Mouse (Mus musculus) yolk sac, embryonic 10.5 days (tissue): Measurements from ENCODE around the gene Trem3.

Experiments
- DNase-seq: peaks from one replicate; pipeline ENCODE4 v3.0.0-alpha.2; 2017; ENCODE audit warnings: low spot score

Gene Trem3

GRCm38 (mm10) chr17:48247221-48247928 is at the start of gene Trem3:
Gene Trem3 (plus strand): TSS chr17:48247777.
- no peak for DNase-seq

DNA sequence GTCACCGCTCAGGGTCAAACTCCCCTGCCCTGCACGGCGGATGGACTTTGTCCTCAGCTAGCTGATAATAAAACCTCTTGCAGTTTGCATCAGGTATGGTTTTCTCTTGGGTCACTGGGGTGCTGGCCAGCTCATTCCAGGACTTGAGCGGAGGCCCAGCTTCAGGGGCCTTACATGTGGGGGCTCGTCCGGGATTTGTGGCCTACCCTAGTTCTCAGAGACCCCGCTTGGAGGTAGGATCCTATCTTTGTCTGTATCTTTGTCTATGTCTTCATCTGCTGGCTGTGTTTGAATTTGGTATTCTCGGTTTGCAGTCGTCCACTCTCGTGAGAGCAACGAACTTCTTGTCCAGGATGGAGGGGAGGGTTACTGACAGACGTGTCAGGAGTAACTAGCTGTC is 44.5 kb upstream of the Trem3 start:
- DNase-seq, result no peak

- no peak for DNase-seq
Observed at GRCm38 (mm10) chr17:48212596-48212995, 35.0 kb upstream of the Trem3 start.

GRCm38 (mm10) chr17:48213511-48213910 is 34.1 kb upstream of the Trem3 start:
- DNase-seq, result no peak

DNA sequence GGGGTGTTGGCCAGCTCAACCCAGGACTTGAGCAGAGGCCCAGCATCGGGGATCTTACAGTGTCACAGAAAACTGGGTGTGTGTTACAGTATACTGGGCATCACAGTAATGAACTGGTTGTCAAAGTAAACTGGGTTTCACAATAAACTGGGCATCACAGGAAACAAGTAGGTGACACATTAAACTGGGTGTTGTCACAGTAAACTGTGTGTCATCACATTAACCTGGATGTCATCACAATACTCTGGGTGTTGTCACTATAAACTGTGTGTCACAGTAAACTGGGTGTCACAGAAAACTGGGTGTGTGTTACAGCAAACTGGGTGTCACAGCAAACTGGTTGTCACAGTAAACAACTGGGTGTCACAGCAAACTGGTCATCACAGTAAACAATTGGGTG is 32.1 kb upstream of the Trem3 start:
- DNase-seq, result no peak

DNA sequence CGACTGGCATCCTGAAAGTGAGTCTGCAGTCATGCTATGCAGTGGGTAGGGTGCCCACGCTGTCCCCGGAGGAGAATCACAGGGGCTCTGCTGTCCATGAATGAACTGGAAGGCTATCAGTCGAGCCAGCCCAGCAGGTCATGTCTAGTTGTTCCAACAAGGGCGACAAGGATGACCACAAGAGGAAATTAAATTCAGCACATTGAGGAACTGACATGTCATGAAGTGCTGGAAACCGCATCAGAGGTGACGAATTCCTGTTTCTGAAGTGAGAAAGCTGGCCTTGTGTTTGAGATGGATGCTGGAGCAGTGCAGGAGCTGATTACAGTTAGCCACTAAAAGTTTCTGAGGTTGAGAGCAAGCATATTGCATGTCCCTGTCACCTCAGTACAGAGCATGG is 16.9 kb upstream of the Trem3 start:
- no peak for DNase-seq

- DNase-seq, result no peak
Observed at GRCm38 (mm10) chr17:48232518-48232917, 15.1 kb upstream of the Trem3 start, which contains the start of gene Trem1. Gene Trem1 (plus strand): TSS chr17:48232768.

- no peak for DNase-seq
Observed at GRCm38 (mm10) chr17:48233789-48234188, 13.8 kb upstream of the Trem3 start.

GRCm38 (mm10) chr17:48234550-48234949 is 13.0 kb upstream of the Trem3 start:
- no peak for DNase-seq

DNA sequence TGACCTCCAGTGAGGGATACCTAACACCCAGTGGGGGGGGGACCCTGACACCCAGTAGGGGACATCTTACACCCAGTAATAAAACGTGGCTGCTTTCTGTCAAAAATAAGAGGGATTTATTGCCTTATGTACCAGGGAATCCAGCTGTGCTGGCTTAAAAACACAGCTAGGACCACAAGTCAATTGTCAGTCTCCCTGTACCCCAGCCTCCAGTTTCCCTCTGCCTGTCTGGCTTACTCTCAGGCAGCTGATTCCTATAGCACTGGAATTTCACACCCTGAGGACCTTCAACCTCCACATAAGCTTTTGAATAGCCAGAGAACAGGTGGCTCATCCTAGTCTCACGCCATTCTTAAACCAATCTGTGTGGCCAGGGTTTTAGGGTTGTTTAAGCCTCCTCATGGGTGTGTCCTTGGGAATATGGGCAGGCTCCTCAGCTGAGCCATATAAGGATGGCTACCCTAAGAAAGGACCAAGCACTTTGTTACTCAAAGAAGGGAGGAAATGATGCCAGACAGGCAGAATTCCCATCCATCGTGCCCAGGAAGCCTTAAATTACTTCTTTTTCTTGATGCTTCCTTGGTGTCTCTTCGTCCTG is 11.7 kb upstream of the Trem3 start:
- DNase-seq, result no peak

DNA sequence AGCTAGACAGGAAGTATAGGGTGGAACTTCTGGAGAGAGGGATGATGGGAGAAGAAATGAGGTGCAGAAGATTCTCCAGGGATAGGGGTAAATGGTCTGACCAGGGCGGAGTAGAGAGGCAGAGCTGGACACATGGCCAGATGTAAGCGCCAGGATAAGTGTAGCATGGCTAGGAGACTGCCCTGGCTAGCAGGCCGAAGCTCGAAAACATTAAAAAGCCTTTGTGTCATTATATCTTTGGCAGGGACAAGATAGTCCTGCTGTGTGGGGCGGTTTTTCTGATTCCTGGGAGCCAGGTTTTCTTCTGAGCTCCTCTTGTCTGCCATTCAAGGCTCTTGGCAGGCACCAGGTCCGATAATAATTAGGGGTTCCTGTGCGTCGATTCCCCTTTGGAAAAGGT is 10.0 kb upstream of the Trem3 start:
- no peak for DNase-seq

GRCm38 (mm10) chr17:48249039-48249438 is 1.5 kb downstream of the Trem3 start:
- DNase-seq, result no peak

DNA sequence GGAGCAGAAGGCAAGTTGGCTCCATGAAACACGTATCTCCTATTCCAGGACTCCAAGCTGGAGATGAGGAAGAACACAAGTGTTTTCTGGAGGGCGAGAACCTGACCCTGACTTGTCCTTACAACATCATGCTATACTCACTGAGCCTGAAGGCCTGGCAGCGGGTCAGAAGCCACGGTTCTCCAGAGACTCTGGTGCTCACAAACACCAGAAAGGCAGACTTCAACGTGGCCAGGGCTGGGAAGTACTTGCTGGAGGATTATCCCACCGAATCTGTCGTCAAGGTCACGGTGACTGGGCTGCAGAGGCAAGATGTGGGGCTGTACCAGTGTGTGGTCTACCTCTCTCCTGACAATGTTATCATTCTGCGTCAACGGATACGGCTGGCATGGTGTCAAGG is 1.9 kb downstream of the Trem3 start:
- no peak for DNase-seq

DNA sequence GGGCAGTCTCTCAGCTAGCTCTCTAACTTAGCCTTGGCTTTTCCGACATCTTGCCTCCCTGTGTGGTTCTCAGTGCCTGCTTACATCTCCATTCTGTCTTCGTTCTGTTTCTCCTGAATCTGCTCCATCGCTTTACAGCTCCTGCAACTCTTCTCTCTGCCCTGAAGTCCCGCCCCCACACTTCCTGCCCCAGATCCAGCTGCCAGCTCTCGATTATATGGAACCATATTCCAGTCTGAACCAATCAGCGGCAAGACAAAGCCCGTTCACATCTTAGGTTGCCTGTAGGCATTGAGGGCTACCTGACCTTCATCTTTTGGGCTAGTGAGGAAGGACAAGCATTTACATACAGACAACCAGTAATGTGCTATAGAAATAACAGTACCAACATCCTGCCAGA is 3.1 kb downstream of the Trem3 start:
- no peak for DNase-seq

- DNase-seq, result no peak
Observed at GRCm38 (mm10) chr17:48256575-48256974, 9.0 kb downstream of the Trem3 start.

- DNase-seq, result no peak
Observed at GRCm38 (mm10) chr17:48261868-48262267, 14.3 kb downstream of the Trem3 start.

- DNase-seq, result no peak
Observed at GRCm38 (mm10) chr17:48263741-48264362, 16.3 kb downstream of the Trem3 start, which contains the start of gene Treml4. Gene Treml4 (plus strand): TSS chr17:48264295.

DNA sequence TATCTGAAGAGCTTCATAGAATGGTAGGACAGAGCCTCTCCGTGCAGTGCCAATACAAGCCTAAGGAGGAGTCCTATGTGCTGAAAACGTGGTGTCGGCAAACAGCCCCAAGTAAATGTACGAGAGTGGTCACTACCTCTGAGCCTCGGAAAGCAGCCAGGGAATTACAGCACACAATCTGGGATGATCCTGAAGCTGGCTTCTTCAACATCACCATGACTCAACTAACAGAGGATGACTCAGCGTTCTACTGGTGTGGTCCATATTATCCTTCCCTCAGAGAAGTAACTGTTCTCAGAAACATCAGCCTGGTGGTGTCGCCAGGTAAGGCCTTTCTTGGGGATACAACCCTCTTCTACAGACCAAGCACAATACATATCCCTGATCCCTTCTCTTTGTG is 17.1 kb downstream of the Trem3 start:
- DNase-seq, result no peak

DNA sequence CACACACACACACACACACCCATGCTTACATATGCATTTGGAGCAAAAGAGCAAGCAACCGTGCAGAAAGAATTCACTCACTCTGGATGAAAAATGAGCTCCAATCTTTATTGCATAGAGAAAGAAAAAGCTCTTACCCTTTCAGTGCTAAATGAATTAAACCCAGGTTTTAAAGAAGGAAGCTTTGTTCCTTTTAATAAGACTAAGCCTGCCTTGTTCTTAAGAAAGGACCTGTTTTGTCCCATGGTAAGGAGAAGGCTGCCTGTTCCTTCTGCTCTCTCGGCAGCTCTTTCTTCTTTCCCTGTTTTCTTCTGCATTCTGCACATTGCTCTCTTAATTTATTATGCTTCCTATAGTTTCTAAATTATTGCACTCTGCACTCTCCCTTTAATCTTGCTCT is 18.6 kb downstream of the Trem3 start:
- no peak for DNase-seq

DNA sequence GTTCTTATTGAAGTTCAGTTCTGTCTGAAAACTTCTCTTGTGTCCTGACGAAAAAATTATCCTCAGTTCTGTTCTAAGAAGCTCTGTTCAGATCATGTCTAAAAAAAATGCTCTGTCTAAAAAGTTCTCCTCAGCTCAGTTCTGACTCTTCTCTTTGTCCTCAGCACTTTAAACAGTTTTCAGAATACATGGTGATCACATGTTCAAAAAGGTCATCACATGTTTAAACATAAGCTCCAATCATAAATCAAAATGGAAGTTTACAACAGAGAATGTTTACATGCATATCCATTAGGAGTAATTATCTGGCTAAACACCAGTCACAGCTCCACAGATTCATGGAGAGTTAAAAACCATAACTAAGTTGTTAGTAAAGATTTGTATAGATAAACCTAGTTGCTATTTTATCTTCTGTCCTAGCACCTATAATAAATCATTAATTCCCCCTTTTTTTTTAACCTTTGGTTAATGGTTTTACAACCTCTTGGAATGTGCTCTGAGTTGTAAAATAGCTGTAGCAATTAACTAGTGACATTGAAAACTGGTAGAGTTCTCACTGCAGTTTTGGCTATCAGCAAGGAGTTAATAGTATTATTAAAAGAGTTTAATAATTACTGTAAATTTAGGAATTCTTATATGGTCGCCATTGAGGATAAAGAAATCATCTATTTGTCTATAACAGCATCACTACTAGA is 19.2 kb downstream of the Trem3 start:
- no peak for DNase-seq

DNA sequence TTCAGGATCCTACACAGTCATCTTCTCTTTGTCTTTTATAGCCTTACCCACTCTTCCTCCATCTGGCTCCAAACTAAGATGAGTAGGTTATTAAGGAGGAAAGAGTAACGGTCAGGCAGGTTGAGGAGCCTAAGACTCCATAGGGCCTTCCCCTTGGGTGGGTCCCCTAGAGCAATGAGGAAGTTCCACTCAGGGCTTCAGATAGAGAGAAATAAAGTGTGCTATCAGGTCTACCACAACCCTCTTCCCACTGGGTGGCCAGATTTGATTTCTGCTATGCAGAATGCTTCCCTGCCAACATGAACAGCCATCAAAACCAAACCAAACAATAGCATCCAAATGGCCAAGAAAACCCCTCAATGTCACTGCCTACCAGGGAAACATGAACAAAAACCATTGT is 20.0 kb downstream of the Trem3 start:
- no peak for DNase-seq

GRCm38 (mm10) chr17:48268276-48268675 is 20.7 kb downstream of the Trem3 start:
- DNase-seq, result no peak

- no peak for DNase-seq
Observed at GRCm38 (mm10) chr17:48269833-48270232, 22.3 kb downstream of the Trem3 start.
